Mouse (Mus musculus): ENCODE data around the gene Mfsd4a.

Mfsd4a gene

DNA sequence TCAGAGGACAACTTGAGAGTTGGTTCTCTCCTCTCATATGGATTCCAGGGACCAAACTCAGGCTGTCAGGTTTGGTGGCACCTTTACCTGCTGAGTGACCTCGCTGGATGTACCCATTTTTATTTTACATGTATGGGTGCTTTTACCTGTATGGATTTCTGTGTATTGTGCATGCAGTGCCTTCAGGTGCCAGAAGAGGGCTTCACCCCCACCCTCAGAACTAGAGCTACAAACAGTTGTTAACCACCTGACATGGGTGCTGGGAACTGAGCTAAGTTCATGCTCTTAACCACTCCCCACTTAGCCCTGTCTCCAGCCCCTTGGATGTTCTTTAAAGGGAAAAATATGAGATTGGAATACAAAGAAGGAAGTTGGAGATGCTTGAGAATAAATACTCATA, 53.1 kb downstream of the Mfsd4a start:
- peak; percentile 45 for DNase-seq

DNA sequence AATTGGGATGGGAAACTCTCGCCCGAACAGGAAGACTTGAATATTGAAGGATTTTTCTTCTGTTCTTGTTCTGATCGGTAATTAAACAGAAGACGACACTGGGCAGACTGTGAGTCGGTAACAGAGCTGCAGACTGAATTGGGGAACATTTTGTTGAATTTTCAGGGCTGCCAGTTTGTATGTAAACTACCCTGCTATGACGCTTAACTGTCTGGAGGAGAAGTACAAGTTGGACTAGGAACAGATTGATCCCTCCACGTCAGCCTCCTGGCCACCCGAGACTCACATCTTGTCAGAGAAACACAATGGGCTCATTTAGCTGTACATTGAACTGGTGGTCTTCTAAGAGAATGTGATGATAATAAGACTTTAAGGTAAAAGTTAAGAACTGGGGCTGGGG, 55.0 kb downstream of the Mfsd4a start:
- no peak for DNase-seq

DNA sequence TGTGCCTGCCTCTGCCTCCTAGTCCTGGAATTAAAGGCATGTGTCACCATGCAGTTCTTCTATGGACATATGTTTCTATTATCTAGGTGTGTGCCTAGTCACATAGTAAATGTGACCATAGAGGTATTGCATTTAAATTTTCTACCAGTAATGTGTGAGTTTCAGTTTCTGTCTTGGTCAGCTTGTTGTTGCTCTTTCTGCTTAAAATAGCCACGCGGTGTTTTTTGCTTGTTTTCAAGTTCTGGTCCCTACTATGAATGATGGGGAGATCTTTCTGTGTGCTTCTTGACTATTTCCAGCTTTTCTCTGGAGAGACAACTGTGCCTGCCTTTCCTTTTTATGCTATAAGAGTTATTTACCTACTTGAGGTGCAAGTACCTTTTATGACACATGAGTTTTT, 56.1 kb downstream of the Mfsd4a start:
- DNase-seq = no peak

DNA sequence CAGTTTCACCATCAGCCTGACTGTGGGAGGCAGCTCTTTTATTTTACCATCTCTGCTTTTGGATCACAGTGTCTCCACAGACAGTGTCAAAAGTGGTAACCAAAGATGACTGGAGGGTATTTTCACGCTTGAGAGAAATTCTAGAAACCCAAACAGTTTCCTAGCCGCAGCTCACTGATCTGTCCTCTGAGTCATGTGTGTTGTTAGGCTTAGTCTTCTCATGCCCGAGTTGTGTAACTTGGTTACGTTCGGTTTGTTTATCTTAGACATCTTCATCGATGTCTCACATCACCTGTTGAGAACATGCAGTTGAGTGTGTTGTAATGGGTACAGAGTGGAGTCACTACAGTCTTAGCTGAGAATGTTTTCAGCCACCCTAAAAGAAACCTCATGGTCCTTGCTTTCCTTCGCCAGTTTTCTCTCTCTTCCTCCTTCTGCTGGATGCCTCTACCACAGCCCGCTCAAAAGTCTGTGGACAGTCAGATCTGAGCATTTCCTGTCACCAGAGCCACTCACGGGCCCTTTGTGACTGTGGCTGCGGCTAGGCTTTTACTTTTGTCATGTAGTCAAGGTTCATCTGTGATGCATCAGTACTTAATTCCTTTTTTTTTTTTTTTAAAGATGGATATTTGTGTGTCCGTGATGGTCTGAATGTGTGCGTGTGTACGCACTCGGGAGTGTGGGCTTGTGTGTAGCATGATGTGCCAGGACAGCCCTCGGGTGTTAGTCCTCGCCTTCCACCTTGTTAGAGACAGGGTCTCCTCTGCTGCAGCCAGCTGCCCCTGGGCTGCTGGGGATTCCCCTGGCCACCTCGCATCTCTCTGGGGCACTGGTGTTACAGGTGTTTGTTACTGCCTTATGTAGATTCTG, 57.0 kb downstream of the Mfsd4a start:
- DNase-seq = peak; percentile 50

DNA sequence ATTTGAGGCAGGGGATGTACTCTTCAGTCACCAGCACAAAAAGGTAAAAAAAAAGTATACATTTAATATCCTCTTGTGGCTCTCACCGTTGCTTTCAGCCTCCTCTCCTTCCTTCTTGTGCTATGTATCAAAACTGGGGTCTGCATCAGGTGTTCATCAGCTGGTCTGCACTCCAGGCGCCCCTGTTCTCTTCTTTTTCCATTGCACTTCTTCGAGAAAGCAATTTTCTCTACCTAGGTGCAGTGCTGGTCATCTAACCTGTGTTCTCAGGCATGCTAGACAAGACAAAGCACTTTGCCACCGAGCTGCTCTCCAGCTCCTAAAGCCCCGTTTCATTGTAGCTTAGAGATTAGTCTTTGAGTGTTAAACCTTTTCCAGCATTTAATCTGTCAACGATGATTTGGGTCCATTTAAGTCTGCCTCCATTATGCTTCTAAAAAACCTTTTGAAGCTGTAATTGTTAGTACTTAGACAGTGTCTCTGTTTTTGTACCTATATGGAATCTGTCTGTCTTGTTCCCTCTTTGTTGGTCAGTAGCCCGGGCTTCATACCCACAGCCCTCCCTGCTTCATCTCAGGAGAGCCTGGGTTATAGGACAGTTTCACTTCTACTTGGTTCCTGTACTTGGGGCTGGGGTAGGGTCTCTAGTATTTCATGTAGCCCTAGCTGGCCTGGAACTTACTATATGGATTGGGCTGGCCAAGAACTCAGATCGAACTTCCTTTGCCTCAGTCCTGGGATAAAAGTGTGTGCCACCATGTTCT, 58.8 kb downstream of the Mfsd4a start:
- peak; percentile 38 for DNase-seq

DNA sequence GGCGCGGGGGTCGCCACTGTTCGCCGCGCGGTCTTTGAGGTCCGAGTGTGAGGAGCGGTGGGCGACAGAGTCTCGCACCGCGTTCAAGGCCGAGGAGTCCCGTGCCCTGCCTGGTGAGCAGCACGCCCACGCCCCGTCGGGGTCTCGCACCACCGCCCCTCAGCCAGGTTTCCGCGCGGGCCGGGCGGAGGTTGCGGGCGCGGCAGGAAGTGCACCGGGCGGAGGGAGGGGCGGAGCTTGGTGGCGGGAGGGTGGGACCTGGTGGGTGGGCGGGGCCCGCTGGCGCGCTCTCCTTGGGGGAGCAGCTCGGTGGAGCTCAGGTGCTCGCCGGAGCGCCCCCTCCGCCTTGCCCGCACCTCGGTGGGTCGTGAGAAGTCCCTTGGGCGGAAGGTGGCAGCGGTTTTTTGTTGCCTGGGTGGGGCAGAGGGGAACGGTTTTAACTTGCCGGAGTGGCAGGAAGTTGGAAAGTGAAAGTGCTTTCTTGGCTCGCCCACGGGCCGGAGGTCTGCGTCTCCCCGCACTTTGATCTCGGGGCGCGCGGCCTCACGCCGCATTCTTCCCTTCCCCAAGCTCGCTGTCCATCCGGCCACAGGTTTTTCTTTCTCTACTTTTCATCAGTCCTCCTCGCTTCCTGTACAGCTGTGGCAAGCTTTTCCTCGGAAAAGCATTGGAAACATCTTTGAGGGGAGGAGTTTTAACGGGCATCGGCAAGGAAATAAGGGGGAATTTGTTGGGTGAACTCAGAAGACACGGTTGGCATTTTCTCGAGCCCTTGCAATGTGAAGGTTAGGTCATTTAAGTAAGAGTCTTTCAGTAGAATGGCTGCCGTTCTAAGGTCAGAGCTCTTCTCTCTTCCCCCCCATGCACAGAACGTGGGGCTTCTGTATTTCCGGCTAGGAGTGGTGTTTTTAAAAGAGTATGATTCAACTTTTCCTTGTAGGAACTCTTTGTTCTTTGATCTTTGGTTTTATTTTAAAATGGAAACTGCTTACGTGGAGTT, 59.7 kb downstream of the Mfsd4a start:
- peak; percentile 97 for DNase-seq

DNA sequence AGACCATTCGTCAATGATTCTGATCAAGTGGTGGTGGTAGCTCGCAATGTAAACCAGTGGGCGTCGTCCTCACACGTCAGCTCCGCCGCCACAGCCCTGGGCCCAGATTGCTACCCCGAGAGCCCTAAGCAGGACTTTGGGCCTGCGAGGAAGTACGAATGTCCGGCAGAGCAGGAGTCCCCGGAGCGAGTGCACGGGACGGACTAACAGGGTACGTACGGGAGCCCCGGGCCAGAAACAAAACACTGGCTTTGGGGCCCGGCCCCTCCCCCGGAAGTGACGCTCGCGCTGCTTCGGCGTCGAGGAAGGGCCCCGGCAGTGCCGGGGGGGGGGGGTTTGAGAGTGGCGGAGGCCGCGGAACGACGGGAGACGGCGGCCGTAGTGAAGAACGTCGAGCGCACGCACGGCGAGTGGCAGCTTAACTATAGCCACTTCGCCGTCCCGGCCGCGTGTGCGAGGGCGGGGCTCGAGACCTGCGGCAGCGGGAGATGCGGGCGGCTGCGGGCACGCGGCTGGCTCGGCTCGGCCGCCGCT, 60.5 kb downstream of the Mfsd4a start, which contains the start of gene Elk4:
Gene Elk4 (plus strand): TSS at position 326 of the 534 bp plus-strand sequence.
- DNase-seq = peak; percentile 95

DNA sequence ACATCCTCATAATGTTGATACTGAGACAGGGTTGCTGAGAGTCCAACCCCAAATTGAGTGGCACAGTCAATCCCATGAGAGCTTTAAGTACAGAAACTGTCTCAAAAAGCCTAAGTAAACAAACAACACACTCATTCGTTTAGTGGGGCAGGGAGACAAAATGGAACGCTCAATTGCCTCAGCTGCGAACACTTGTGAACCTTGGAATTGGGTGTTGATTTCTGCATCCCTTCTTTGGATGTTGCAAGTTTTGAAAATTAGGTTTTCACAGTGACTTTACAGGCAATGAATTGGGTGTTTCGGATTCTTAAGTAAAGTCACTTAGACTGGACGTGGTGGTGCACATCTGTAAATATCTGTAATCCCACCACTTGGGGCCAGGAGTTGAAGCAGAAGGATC, 61.1 kb downstream of the Mfsd4a start:
- no peak for DNase-seq

DNA sequence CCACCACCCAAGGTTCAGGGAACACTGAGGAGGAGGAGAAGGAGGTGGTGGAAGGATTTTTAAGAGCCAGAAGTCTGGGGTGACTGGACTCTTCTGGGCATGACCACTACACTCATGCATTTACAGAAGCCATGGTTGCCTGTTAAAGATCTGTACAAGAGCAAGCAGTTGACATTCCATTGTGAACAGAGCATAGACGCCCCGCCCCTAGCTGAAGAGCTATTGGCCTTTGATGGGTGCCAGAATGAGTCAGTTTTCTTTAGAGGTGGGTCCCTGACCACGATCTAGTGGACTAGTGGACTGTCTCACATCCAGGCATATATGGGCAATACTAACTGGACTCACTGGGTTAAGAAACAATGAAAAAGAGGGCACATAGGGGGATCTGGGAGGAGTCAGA, 61.8 kb downstream of the Mfsd4a start:
- no peak for DNase-seq

DNA sequence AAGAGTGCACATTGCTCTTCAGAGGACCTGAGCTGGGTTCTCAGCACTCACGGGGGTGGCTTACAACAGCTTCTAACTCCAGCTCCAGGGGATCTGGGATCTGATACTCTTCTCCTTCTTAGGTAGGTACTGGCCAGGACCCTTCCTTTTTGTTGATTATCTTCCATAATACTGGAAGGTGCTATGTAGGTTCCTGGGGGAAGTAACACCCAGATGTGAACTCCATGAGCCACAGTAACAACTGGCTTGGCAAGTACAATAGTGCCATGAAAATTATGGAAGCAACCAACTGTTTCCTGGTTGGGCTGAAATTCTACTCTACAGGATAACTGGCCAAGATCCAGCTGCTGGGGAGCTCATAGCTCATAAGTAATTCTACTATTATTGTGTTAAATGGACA, 62.4 kb downstream of the Mfsd4a start:
- no peak for DNase-seq

DNA sequence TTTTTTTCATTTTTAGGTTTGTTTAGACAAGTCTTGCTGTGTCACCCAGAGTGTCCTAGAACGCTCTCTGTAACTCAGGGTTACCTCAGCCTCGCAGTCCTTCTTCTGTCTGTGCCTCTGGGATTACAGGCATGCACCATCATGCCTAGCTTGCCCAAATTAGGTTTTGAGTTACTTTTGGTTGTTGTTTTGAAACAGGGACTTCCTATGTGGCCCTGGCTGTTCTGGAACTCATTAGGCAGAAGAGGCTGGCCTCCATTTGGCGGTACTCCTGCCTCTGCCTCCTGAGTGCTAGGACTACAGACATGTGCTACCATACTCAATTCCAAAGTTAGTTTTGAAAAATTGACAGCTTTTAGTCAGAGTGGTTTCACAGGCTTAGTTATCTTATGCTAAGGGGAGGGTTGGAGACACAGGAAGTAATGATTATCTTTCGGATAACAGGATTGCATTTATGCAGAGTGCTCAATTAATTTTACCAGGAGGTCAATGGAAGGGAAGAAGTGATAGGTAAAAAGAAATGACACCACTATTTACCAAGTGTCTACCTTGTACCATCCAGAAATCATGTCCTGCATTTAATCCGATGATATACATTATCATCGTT, 63.2 kb downstream of the Mfsd4a start:
- DNase-seq = no peak

DNA sequence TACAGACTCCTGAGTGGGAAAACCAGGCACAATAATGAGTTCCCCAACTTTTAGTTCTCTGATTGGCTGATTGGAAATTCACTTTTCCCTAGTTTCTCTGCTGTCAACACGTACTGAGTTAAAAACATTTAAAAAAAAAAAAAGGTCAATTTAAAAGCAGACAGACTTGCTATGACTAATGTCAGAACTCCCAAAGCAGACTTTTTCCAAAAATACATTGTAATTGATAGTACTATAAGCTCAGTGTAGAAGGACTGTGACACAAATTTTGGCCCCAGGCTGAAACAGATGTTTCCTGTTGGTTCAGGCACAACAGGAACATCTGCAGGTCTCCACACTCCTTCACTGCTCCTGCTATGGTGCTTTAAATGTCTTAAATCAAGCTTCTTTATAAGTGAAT, 64.0 kb downstream of the Mfsd4a start:
- DNase-seq = no peak

DNA sequence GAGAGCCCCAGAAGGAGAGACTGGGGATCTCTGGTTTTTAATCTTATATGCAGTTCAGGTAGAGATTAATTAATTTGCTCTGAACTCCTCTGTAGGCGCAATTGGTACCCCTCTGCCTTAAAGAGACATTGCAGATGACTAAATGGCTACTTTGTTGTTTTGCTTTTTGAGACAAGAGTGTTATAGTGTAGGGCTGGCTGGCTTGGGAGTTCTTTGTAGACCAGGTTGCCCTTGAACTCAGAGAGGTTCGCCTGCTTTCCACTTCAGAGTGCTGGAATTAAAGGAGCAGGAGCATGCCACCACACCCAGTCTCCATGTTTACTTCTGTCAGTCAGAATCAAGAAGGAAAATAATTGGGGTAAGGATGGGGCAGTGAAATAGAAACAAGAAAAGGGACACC, 64.8 kb downstream of the Mfsd4a start:
- DNase-seq = no peak

DNA sequence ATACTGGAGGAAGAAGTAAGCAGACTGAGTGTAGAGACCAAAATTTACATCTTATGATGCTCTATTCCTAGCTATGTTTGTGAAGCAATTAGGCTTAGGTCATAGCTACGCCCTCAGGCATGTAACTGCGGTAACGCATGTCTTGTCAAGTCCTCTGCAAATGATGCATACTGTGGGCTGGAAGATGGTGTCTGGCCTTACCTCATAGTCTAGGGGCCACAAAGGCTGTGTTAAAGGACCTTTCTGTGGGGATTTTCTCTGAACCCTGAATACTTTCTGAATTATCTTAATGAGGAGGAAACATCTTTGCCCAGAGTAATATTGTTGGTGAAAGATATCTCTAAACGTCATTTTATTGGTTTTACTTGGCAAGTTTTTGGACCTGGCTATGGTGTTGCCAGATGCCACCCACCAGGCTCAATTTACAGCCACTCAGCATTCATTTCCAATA, 66.0 kb downstream of the Mfsd4a start:
- DNase-seq = no peak

DNA sequence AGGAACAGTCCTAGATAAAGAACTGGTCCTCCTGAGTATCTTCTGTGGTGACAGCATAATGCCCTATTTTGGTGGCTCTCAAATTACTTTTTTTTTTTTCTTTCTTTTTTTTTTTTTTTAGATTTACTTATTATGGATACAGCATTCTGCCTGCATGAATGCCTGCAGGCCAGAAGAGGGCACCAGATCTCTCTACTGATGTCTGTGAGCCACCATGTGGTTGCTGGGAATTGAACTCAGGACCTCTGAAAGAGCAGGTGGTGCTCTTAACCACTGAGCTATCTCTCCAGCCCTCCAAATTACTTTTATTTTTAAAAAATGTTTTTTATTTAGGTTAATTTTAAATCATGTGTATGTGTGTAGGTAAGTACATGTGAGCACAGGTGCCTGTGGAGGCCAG, 67.4 kb downstream of the Mfsd4a start:
- DNase-seq = peak; percentile 52

DNA sequence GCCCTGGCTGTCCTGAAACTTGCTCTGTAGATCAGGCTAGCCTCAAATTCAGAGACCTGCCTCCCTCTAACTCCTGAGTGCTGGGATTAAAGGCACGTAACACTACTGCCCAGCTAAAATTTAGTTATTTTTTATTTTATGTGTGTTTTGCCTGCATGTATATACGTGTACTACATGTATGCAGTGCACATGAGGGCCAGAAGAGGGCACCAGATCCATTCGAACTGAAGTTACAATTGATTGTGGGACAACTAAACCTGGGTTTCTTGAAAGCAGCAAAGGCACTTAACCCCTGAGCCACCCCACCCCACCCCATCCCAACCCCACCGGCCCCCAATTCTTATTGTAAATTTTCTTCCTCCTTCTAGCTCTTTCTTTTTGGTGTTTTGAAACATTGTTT, 72.8 kb downstream of the Mfsd4a start:
- DNase-seq = peak; percentile 90

DNA sequence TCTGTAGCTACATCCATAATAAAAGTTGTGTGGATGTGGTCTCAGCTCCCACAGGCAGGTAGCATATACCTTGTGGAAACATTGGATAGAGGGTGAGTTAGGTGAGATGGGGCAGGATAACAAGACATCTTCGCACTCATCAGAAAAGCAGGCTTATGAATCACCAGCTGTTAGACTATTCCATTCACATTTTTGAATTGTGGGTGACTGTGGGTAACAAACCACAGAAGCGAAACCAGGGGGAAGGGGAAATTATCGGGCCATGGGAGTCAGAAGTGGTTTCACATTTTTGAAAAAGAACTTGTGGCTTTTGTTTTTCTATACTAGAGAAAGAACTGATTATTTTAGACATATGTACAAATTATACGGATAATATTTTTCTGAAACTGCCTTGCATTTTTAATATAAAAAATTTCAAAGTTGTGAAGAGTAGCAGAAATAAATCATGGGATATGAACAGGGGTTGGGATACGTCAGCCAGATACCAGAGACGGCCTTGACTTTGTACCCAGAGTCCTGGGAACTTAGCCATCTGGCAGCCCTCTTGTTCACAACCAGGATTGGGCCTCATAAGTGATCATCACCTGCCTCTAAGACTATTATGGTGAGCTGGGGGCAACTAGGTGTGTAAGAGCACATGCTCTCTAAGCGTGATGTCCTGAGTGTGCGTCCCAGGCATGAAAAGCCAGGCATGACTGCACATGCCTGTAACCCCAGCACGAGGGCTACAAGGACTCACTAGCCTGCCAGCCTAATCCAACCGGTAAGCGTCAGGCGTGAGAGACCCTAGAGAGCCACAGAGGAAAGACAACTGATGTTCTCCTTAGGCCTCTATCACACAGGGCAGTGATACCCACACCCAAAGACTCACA, 74.5 kb downstream of the Mfsd4a start:
- no peak for DNase-seq

DNA sequence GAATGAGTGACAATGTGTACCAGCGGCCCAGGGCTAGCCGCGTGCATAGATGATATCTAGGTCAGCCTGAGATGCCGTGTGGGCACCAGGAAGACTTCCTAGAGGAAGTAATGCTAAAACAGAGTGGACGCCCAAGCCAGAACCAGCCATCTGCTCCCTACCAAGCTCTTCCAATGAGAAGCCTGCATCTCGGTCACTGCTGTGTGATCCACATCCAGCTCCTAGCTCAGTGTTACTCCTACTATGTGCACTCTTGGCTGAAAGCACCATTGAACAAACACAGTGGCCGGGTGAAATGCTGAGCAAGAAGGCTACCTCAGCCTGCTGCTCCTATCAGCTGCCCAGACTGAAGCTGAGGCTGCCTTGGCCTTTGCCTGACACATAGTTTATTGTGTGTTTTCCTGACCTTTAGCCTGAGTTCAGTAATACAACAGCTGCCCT, 75.3 kb downstream of the Mfsd4a start:
- no peak for DNase-seq

DNA sequence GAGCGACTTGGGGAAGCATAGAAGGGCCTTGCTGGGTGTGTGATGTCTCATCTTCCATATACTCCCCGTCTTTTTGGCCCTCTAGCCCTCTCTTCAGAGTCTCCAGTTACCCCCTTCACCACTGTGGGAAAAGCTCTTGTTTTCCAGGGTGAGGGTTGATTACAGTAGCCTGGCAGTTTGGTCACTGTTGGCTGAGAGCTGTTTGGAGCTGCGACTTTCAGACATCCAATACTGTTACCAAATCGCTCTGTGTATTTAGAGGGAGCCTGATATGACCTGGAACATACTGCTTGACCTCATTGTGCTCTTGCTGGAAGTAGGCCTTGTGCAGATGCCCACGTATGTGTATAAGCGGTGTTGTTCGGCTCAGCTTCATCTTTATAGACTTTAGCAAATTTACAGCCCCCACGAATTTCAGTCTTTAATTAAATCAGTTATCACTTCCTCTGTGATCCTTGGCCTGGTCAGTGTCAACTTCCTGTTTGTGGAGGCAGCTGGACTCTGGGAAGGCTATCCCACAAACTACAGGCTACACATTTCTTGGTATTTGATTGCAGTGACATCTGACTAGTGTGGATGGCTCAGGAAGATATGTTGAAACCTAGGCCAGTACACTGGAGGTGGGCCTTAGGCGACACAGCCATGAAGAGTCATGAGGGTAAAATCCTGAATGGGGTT, 77.6 kb downstream of the Mfsd4a start:
- DNase-seq = no peak

DNA sequence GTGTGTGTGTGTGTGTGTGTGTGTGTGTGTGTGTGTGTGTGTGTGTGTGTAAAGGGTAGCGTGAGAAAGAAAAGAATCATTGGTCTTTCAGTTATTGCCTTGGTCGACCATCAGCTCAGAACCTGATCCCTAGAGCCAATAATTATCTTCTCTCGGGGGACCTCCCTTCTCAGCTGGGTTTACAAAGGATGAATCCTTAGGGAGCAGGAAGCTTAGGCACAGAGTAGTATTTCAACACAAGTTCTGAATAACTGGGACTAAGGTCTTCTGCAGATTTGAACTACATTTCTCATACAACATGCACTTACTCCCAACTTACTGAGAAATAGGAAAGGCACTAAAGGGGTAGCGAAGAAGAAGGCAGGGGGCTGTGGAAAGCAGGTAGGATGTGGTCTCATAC, 78.4 kb downstream of the Mfsd4a start:
- DNase-seq = no peak

All from thymus, postnatal 4 days (tissue).